Mouse (Mus musculus) hindbrain, embryonic 15.5 days (tissue): ENCODE measurements around the gene H60b. TPM values are rescaled to one million over a fixed set of nuclear protein-coding genes. Genes with fewer than 3 reads are reported as not detected.
"Not testable (repeated sequence)": the region's sequence is repeated elsewhere in the genome, so short reads cannot be mapped to it uniquely, and the experiment has no call there.

ENCODE experiments used
- ATAC-seq: fragments of 200-750 bp; cut with Nextera tagmentation; 2 replicates; pipeline ENCODE4 v1.8.0; 2017; ENCODE audit warnings: low read depth, moderate number of reproducible peaks, moderate TSS enrichment; ENCODE audit not compliant: low FRiP score
- H3K27ac ChIP-seq: fragments of 300-500 bp; sonication (generic); replicated peaks from 2 replicates; pipeline ENCODE4 v1.5.1; 2015; ENCODE audit warnings: mild to moderate bottlenecking, inconsistent platforms
- H3K27me3 ChIP-seq: fragments of 300-500 bp; sonication (generic); 2 replicates; pipeline ENCODE4 v1.6.1; 2015; ENCODE audit warnings: control low read depth, inconsistent platforms
- H3K36me3 ChIP-seq: fragments of 300-500 bp; sonication (generic); 2 replicates; pipeline ENCODE4 v1.6.1; 2015; ENCODE audit warnings: control low read depth, inconsistent platforms
- H3K4me1 ChIP-seq: fragments of 300-500 bp; sonication (generic); replicated peaks from 2 replicates; pipeline ENCODE4 v1.6.1; 2015; ENCODE audit warnings: control low read depth, inconsistent platforms
- H3K4me2 ChIP-seq: fragments of 300-500 bp; sonication (generic); 2 replicates; pipeline ENCODE4 v1.6.1; 2015; ENCODE audit warnings: moderate library complexity, mild to moderate bottlenecking, inconsistent platforms
- H3K4me3 ChIP-seq: fragments of 300-500 bp; sonication (generic); 2 replicates; pipeline ENCODE4 v1.5.1; 2015; ENCODE audit warnings: mild to moderate bottlenecking, inconsistent platforms
- H3K9ac ChIP-seq: fragments of 300-500 bp; sonication (generic); 2 replicates; pipeline ENCODE4 v1.6.1; 2015; ENCODE audit warnings: inconsistent platforms
- H3K9me3 ChIP-seq: fragments of 300-500 bp; sonication (generic); 2 replicates; pipeline ENCODE4 v1.6.1; 2016; ENCODE audit warnings: control low read depth, inconsistent platforms
- WGBS: fragments of 180-500 bp; shearing (Covaris S2); methylation state at CpG from one replicate; pipeline ENCODE4 v1.1.7; 2015; 5-methylcytosine and 5-hydroxymethylcytosine counted together
- polyA plus RNA-seq: library from polyadenylated mRNA; unstranded; fragments of >200 nt; fragmentation: Nextera tagmentation; extraction: Ambion mirVana; gene quantifications from 2 replicates; pipeline ENCODE4 v1.2.1, GENCODE M21; 2015

Gene H60b
- polyA plus RNA-seq, 1 experiment from 2014 or later, result 0.58 TPM

DNA sequence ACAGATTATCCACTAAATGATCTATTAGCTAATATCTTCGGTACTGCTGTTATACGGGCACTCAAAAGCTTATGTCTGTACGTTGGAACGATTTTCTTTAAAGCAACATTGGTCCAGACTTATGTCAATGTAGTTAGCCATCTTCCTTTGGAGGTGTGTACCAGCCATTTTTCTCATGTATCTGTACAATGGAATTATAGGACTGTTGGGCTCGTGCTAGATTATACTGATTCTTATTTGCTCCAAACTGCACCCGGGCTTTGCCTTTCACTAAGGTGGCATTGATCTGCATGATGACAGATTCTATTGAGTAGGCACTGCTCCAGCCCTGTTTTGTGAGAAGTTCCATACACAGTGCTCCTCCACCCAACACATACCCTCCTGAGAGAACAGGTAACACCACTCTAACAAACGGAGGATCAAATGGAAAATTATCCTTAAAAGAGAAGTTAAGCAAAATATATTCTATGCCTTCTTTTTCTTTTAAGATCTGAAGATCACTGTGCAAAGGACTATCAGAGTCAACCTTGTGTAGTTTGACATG lies 5.2 kb upstream of the H60b start:
- not testable (repeated sequence) for ATAC-seq, H3K9ac ChIP-seq, H3K4me3 ChIP-seq, H3K36me3 ChIP-seq, H3K9me3 ChIP-seq, H3K27ac ChIP-seq, H3K4me2 ChIP-seq
- Histone ChIP-seq H3K27me3 (peaks cover 47% of the 10 kb centered on the region), H3K4me1 (peaks cover 26% of the 10 kb centered on the region)
- 6% methylated on average over 7 of the region's 7 CpGs for WGBS

DNA sequence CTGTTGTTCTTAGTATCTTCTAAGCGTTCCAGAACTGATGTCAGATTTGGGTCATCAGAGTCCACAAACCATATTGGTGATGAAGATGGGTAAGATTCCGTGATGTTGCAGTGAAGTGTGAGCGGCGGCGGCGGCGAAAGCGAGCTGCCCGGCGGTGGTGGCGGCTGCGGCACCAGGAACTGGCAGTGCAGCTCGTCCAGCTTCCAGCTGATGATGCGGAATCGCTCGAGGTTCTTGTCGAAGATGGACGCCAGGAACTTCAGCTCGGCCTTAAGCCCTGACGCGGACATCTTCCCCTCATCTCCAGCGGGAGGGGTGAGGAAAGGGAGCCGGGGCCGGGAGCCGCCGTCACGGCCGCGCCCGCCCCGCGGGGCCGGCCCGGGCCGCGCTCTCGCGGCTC lies 4.3 kb upstream of the H60b start:
- ATAC-seq, result not testable (repeated sequence)
- H3K4me2 ChIP-seq, result peak overlapping the region; percentile 53

DNA sequence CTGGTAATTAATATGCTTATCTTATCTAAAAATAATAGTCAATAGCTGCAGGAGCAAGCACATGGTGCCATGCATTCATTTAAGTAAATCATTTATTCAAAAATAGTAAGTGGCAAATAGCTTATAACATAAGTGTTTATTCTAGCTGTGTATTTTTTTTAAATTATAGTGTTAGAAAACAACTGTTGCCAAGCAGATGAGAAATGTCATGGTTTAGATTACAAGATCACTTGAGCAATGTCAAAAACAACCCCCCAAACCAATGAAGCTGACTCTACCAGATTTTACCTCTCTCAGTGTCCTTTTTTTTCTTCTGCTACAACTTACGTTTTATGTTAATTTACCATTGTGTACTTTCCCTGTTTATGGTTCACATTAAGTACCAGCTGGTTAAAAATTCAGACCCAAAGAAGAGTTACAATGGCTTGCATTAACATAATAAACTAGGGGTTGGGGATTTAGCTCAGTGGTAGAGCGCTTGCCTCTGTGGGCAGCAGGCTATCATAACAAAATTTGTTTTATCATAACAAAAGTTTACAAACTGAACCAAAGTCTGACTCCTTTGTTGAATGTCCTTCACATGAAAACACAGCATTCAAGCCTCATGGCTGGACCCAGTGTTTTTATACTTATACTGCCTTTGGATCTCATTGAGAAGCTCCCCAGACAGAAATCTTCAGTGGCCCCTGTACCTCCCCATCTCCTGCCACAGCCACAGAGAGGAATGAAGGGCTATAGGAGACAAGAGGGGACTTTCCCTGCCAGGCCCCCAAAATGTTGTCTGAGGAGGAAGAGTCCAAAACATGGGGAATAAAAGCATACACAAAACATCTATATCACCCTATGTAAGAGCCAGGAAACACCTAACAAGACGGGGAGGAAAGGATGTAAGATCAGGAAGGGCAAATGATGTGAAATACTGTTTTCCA lies 3.3 kb upstream of the H60b start:
- H3K4me2 ChIP-seq, result no peak overlapping the region
- H3K36me3 ChIP-seq, result no peaks in the 10 kb centered on the region
- H3K9me3 ChIP-seq, result no peaks in the 10 kb centered on the region
- ATAC-seq, result no peak
- H3K9ac ChIP-seq, result no peak overlapping the region
- WGBS, result 10% methylated on average over 3 of the region's 3 CpGs
- peaks cover 13% of the 10 kb centered on the region for H3K4me1 ChIP-seq
- no peak overlapping the region for H3K4me3 ChIP-seq
- peaks cover 50% of the 10 kb centered on the region for H3K27me3 ChIP-seq
- H3K27ac ChIP-seq, result no peak overlapping the region

More for the DNA sequence above, 4.3 kb upstream of the H60b start:
- Histone ChIP-seq H3K4me3 (peak overlapping the region; percentile 28), H3K4me1 (peaks cover 23% of the 10 kb centered on the region), H3K27me3 (peaks cover 54% of the 10 kb centered on the region)
- 0% methylated on average over 38 of the region's 38 CpGs for WGBS
- H3K9me3 ChIP-seq, H3K9ac ChIP-seq, H3K36me3 ChIP-seq, H3K27ac ChIP-seq: not testable (repeated sequence)

DNA sequence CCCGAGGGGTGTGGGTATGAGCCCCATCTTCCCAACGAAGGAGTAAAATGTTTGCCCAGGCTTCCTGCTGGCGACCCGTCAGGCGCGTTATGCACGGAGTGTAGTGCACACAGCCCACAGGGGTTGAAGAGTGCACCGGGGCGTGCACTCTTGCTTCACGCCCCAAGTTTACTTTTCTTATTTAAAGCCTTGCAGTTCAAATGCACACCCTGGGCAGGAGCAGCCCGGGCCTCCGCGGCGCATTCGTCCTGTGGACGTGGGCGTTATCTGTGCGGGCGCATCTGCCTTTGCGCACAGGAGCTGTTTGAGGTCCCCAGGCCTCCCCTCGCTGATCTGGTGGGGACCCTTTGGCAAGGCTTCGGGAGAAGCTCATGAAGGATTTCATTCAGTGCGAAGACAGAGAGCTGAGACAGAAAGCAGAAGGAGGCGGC lies 760 bp downstream of the H60b start:
- peaks cover 9% of the 10 kb centered on the region for H3K4me1 ChIP-seq
- no peaks in the 10 kb centered on the region for H3K36me3 ChIP-seq
- H3K27me3 ChIP-seq, result peaks cover 51% of the 10 kb centered on the region
- H3K9ac ChIP-seq, result no peak overlapping the region
- peak overlapping the region; percentile 53 for H3K4me2 ChIP-seq
- no peak overlapping the region; the same call in 1 of the 2 replicates for H3K4me3 ChIP-seq
- no peaks in the 10 kb centered on the region for H3K9me3 ChIP-seq
- under 1% methylated on average over 24 of the region's 24 CpGs for WGBS
- no peak overlapping the region for H3K27ac ChIP-seq
- ATAC-seq, result no peak

DNA sequence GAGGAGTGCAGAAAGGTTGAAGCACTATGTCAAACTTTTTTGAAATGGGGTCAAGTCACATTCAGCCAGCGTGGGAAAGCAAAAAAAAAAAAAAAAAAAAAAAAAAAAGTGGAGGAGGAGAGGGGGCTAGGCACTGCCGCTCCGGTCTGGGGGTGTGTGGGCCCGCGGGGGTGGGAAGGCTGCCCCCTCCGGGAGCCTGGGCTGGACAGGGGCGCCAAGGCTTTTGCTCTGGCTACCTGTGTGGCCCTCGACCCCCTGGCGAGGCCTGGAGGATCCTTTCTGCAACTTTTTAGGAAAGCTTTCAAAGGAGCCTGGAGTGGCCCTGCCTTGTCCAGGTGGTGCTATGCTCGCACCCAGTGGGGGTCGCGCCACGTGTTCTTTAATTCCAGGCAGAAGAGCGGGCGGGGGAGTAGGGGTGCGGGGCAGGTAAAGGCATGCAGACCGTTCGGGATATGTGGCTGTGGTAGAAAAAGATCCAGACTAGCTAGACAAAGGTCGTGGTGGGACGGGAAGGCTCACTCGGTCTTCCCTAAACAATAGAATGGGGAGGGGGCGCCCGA lies 1.3 kb downstream of the H60b start:
- Histone ChIP-seq H3K4me1 (peaks cover 6% of the 10 kb centered on the region), H3K36me3 (no peaks in the 10 kb centered on the region), H3K4me3 (no peak overlapping the region), H3K9ac (no peak overlapping the region), H3K27me3 (peaks cover 51% of the 10 kb centered on the region), H3K9me3 (no peaks in the 10 kb centered on the region), H3K4me2 (no peak overlapping the region), H3K27ac (no peak overlapping the region)
- ATAC-seq, result no peak
- 2% methylated on average over 23 of the region's 23 CpGs for WGBS

DNA sequence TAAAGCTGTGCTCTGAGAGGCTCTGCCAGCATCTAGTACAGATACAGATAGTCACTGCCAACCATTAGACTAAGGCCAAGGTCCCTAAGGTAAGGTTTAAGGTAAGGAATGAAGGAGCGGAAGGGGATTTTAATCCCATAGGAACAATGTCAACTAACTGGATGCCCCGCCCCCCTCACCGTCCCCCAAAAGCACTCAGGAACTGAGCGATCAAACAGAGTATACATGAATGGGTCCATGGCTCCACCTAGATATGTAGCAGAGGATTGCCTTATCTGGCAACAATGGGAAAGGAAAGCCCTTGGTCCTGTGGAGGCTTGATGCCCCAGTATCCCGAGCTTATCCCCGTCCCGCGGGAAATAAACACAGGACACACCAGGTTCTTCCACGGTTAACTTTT lies 4.9 kb downstream of the H60b start:
- not testable (repeated sequence) for H3K4me1 ChIP-seq, H3K9ac ChIP-seq, H3K4me3 ChIP-seq, ATAC-seq, H3K36me3 ChIP-seq, H3K27ac ChIP-seq, H3K9me3 ChIP-seq
- peak overlapping the region; percentile 35 for H3K4me2 ChIP-seq
- WGBS, result 15% methylated on average over 9 of the region's 9 CpGs
- H3K27me3 ChIP-seq, result peaks cover 28% of the 10 kb centered on the region

DNA sequence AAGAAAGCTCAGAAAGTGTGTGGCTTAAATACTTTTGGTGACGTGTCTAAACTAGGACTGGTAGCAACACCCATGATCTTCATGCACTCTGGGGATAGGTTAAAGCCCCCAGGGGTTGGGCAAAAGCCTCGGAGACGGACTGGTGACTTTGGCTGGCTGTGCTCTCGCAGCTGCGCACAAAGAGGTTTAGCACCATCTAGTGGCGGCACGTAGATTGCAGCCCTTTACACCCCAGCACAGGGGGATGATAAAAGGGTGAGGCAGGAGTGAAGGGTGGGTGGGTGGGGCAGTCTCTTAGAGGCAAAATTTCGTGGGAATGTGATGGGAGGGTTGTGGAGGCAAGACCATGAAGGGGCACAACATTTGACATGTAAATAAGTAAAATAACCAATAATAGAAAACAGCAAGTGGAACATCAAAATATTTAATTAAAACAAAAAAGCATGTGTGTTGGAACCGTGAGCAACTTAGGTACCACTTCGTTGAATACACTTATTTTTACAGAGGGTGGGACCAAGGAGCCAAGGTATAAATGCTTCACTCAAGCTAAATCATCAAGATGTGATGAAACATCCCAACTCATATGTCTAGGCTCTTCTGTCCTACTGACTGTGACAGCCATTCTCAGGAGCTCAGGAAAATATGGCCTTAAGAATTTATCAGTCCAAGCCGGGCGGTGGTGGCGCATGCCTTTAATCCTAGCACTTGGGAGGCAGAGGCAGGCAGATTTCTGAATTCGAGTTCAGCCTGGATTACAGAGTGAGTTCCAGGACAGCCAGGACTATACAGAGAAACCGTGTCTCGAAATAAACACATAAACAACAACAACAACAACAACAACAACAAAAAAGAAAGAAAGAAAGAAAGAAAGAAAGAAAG lies 5.6 kb downstream of the H60b start:
- 39% methylated on average over 14 of the region's 16 CpGs for WGBS
- not testable (repeated sequence) for H3K4me1 ChIP-seq, H3K4me3 ChIP-seq, H3K36me3 ChIP-seq, H3K9ac ChIP-seq, H3K27ac ChIP-seq, H3K9me3 ChIP-seq
- H3K27me3 ChIP-seq, result peaks cover 23% of the 10 kb centered on the region
- ATAC-seq, result peak; percentile 74
- peak overlapping the region; percentile 35 for H3K4me2 ChIP-seq

DNA sequence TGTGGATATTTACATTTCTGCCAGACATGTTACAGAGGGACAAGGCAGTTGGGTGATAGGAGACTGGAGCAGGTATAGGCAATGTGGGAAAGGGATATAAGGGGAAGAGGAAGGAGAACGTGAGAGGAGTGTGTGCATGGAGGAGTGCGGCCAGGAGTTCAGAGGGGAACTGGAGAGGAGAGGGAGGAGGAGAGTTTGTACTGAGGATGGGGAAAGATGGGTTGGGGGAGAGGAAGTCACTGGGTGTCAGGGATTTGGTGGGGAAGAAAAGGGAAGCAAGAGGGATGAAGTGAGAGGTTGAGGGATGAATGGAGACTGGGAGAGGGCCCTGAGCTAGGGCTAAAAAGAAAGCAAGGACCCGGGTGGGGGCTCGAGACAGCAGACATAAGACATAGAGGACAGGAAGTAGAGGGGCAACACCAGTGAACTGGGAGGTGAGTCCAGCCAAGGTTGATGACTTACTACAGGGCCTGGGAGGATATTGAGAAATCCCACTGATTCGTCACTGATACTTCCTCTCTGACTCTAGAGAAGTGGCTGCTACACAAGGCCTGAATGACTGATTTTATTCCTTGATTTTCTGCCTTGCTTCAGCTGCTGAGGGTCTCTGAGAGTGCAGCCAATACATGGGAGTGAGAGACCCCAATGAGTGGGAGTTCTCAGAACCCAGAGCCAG lies 7.1 kb downstream of the H60b start:
- H3K27ac ChIP-seq, H3K4me1 ChIP-seq, H3K4me2 ChIP-seq, H3K4me3 ChIP-seq, ATAC-seq, H3K9me3 ChIP-seq, H3K9ac ChIP-seq, H3K36me3 ChIP-seq: not testable (repeated sequence)
- peaks cover 16% of the 10 kb centered on the region for H3K27me3 ChIP-seq
- 74% methylated on average over 5 of the region's 5 CpGs for WGBS

DNA sequence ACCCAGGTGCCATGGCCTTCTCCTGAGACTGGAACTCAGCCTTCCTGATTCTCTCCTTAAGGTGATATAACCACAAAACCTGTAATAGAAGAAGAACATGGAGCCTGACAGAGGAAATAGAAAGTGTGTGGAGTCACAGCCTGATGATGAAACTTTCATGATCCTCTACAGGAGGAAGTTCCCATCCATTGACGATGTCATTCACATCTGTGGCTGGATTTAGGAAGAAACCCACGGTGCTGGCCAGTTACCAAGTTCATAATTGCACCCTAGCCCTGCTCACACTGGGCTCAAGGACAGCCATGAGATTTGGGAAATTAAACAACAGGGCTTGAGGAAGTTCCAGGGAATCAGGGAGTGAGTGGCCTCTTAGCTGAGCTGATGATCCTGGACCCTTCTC lies 7.6 kb downstream of the H60b start:
- not testable (repeated sequence) for H3K9me3 ChIP-seq, H3K4me1 ChIP-seq, H3K4me2 ChIP-seq, H3K4me3 ChIP-seq, H3K36me3 ChIP-seq, H3K9ac ChIP-seq, H3K27ac ChIP-seq, ATAC-seq
- peaks cover 10% of the 10 kb centered on the region for H3K27me3 ChIP-seq
- WGBS, result 80% methylated on average over 2 of the region's 2 CpGs

DNA sequence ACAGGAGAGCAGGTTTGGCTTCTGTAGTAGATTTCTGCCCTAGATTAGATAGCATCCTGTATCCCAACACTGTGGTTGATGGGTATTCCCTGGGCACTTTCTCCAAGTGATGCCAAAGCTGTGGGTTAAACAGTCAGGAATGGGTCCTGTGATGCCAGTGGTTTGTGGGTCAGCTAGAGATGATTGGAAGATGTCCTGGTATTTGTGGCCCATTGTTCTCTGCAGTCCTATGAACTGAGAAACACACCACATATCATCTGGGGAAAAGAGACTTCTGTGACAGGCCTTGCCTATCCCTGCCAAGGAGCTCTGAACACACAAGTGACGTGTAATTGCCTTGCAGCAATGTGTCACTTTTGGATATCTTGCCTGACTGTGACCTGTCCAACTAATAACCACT lies 8.7 kb downstream of the H60b start:
- 86% methylated on average over 1 of the region's 1 CpGs for WGBS
- not testable (repeated sequence) for ATAC-seq

DNA sequence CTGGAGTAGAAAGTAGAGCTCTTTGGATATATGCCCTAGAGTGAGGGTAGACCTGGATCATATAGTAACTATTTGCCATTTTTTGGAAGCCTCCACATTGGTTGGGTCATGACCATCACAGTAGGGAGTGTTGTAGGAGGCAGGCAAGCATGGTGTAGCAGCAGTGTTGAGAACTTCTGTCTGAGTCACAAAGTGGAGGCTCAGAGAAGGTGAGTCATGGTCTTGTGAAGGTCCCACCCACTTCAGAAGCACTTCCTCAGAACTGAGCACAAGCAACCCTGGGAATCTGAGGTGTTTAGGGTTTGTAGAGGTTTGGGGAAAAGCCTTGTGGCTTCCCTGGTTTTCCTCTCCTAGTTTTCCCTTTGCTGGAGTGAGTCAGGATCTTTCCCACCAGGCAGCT lies 10.7 kb downstream of the H60b start:
- not testable (repeated sequence) for H3K27me3 ChIP-seq, H3K36me3 ChIP-seq, ATAC-seq, H3K4me3 ChIP-seq, H3K9me3 ChIP-seq, H3K4me1 ChIP-seq, H3K4me2 ChIP-seq, H3K9ac ChIP-seq, H3K27ac ChIP-seq

More for the DNA sequence above, 8.7 kb downstream of the H60b start:
- not testable (repeated sequence) for H3K4me1 ChIP-seq, H3K4me3 ChIP-seq, H3K36me3 ChIP-seq, H3K27ac ChIP-seq, H3K27me3 ChIP-seq, H3K9me3 ChIP-seq, H3K4me2 ChIP-seq, H3K9ac ChIP-seq
